Mouse (Mus musculus) heart, postnatal 0 days (tissue): ENCODE measurements around the gene Bgn. TPM values are rescaled to one million over a fixed set of nuclear protein-coding genes. Genes with fewer than 3 reads are reported as not detected.

ENCODE experiments used
- ATAC-seq: fragments of 200-750 bp; cut with Nextera tagmentation; 2 replicates; pipeline ENCODE4 v1.8.0; 2017; ENCODE audit warnings: low read depth, moderate number of reproducible peaks, moderate library complexity; ENCODE audit not compliant: insufficient read depth
- DNase-seq: peaks from one replicate; pipeline ENCODE4 v3.0.0-alpha.2; 2016; ENCODE audit warnings: low spot score
- H3K27ac ChIP-seq: fragments of 300-500 bp; sonication (generic); 2 replicates; pipeline ENCODE4 v1.5.1; 2014; ENCODE audit warnings: low read depth, mild to moderate bottlenecking
- H3K27me3 ChIP-seq: fragments of 300-500 bp; sonication (generic); 2 replicates; pipeline ENCODE4 v1.6.1; 2014; ENCODE audit warnings: low read length, mixed read lengths; ENCODE audit not compliant: control insufficient read depth, insufficient read depth
- H3K36me3 ChIP-seq: fragments of 300-500 bp; sonication (generic); replicated peaks from 2 replicates; pipeline ENCODE4 v1.6.1; 2014; ENCODE audit warnings: low read length, mixed read lengths; ENCODE audit not compliant: control insufficient read depth, insufficient read depth
- H3K4me1 ChIP-seq: fragments of 300-500 bp; sonication (generic); 2 replicates; pipeline ENCODE4 v1.6.1; 2014; ENCODE audit warnings: antibody characterized with exemption; ENCODE audit not compliant: control insufficient read depth, insufficient read depth
- H3K4me2 ChIP-seq: fragments of 300-500 bp; sonication (generic); 2 replicates; pipeline ENCODE4 v1.6.1; 2014; ENCODE audit warnings: low read depth, mild to moderate bottlenecking, low read length, moderate library complexity
- H3K4me3 ChIP-seq: fragments of 300-500 bp; sonication (generic); 2 replicates; pipeline ENCODE4 v1.5.1; 2014; ENCODE audit warnings: low read depth, low read length
- H3K9ac ChIP-seq: fragments of 300-500 bp; sonication (generic); replicated peaks from 2 replicates; pipeline ENCODE4 v1.6.1; 2014; ENCODE audit warnings: low read depth, low read length, mixed read lengths
- H3K9me3 ChIP-seq: fragments of 300-500 bp; sonication (generic); replicated peaks from 2 replicates; pipeline ENCODE4 v1.6.1; 2016; ENCODE audit warnings: low read length; ENCODE audit not compliant: control insufficient read depth
- CTCF ChIP-seq: IDR thresholded peaks from 2 replicates; pipeline ENCODE4 v1.5.1; 2016; ENCODE audit warnings: antibody characterized with exemption, control low read depth, low read depth
- EP300 ChIP-seq: IDR thresholded peaks from 2 replicates; pipeline ENCODE4 v1.6.1; 2016; ENCODE audit warnings: antibody characterized with exemption, low read depth
- WGBS: fragments of 180-500 bp; shearing (Covaris S2); extraction: QIAGEN DNeasy Blood & Tissue Kit; methylation state at CpG from one replicate; pipeline ENCODE4 v1.1.7; 2014; 5-methylcytosine and 5-hydroxymethylcytosine counted together
- polyA plus RNA-seq: library from polyadenylated mRNA; unstranded; fragments of >200 nt; fragmentation: Nextera tagmentation; extraction: Ambion mirVana; gene quantifications from 2 replicates; pipeline ENCODE4 v1.2.1, GENCODE M21; 2015
- total RNA-seq: library from RNA; depleted of rRNA; stranded (reverse); fragments of >200 nt; gene quantifications from 2 replicates; pipeline ENCODE4 v1.2.3, GENCODE M21; 2014; ENCODE audit warnings: low replicate concordance

Bgn gene
- total and polyA plus RNA-seq, 2 experiments from 2014 or later = 61.6 to 304 TPM

- Histone ChIP-seq H3K4me2 (no peak overlapping the region), H3K9me3 (no peaks in the 10 kb centered on the region), H3K27ac (peak overlapping the region; percentile 46; the same call in 1 of the 2 replicates), H3K36me3 (no peaks in the 10 kb centered on the region), H3K4me3 (no peak overlapping the region), H3K4me1 (no peaks in the 10 kb centered on the region), H3K9ac (no peak overlapping the region), H3K27me3 (no peaks in the 10 kb centered on the region)
- 45% methylated on average over 12 of the region's 12 CpGs for WGBS
- TF ChIP-seq EP300 (no peak), CTCF (no peak)
- DNase-seq = no peak
- 0 out of 2 replicates have a peak, but pooled peaks have one; percentile 34 for ATAC-seq
These were observed 8.8 kb upstream of the Bgn start for GRCm38 (mm10) chrX:73474340-73475165.

- WGBS = 61% methylated on average over 1 of the region's 1 CpGs
- no peaks in the 10 kb centered on the region for H3K4me1 ChIP-seq
- peak overlapping the region; percentile 64 for H3K27ac ChIP-seq
- no peaks in the 10 kb centered on the region for H3K27me3 ChIP-seq
- no peaks in the 10 kb centered on the region for H3K9me3 ChIP-seq
- DNase-seq = no peak
- H3K36me3 ChIP-seq = no peaks in the 10 kb centered on the region
- no peak for ATAC-seq
- H3K4me2 ChIP-seq = no peak overlapping the region
- no peak overlapping the region for H3K4me3 ChIP-seq
- TF ChIP-seq EP300 = no peak
- TF ChIP-seq CTCF = no peak
- H3K9ac ChIP-seq = no peak overlapping the region
These were observed 7.6 kb upstream of the Bgn start for GRCm38 (mm10) chrX:73475658-73476256.

- Histone ChIP-seq H3K9me3 (no peaks in the 10 kb centered on the region), H3K27ac (peak overlapping the region; percentile 64), H3K4me3 (no peak overlapping the region), H3K27me3 (no peaks in the 10 kb centered on the region), H3K36me3 (no peaks in the 10 kb centered on the region), H3K9ac (no peak overlapping the region), H3K4me1 (no peaks in the 10 kb centered on the region), H3K4me2 (no peak overlapping the region)
- TF ChIP-seq CTCF (no peak), EP300 (0 out of 2 replicates have a peak, but pooled peaks have one; percentile 45)
- peak; percentile 51 for DNase-seq
- 72% methylated on average over 2 of the region's 2 CpGs for WGBS
- peak; percentile 71 for ATAC-seq
These were observed 6.8 kb upstream of the Bgn start for GRCm38 (mm10) chrX:73476621-73477020.

GRCm38 (mm10) chrX:73477500-73477899 is 5.9 kb upstream of the Bgn start:
- Histone ChIP-seq H3K9ac (no peak overlapping the region), H3K4me1 (no peaks in the 10 kb centered on the region), H3K4me2 (no peak overlapping the region), H3K27me3 (no peaks in the 10 kb centered on the region), H3K36me3 (no peaks in the 10 kb centered on the region), H3K4me3 (no peak overlapping the region), H3K27ac (peak overlapping the region; percentile 53; the same call in 1 of the 2 replicates), H3K9me3 (no peaks in the 10 kb centered on the region)
- ATAC-seq (no peak), DNase-seq (no peak)
- TF ChIP-seq EP300 (no peak), CTCF (no peak)
- WGBS = 63% methylated on average over 2 of the region's 2 CpGs

DNA sequence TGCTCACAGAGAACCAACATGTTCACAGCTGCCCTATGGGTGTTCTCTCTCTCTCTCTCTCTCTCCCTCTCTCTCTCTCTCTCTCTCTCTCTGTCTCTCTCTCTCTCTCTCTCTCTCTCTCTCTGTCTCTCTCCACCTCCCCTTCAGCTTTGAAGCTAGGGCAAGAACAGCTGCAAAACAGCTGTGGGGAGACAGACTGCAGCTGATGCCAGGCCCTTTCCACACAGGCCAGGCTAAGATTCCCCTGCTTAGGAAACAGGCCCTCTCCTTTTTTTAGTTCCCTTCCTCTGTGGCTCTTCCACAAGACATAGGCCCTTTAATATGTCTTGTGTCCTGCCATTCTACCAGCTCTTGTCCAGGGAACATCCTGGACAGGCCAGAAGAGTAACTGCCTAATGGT is 3.7 kb upstream of the Bgn start:
- H3K4me1 ChIP-seq = no peaks in the 10 kb centered on the region
- no peak for ATAC-seq
- no peaks in the 10 kb centered on the region for H3K27me3 ChIP-seq
- no peak overlapping the region for H3K4me2 ChIP-seq
- no peak for TF ChIP-seq EP300
- TF ChIP-seq CTCF = no peak
- H3K36me3 ChIP-seq = no peaks in the 10 kb centered on the region
- H3K9ac ChIP-seq = no peak overlapping the region
- H3K4me3 ChIP-seq = no peak overlapping the region
- no peak for DNase-seq
- peak overlapping the region; percentile 53 for H3K27ac ChIP-seq
- no peaks in the 10 kb centered on the region for H3K9me3 ChIP-seq
